In the genomic region with DNA sequence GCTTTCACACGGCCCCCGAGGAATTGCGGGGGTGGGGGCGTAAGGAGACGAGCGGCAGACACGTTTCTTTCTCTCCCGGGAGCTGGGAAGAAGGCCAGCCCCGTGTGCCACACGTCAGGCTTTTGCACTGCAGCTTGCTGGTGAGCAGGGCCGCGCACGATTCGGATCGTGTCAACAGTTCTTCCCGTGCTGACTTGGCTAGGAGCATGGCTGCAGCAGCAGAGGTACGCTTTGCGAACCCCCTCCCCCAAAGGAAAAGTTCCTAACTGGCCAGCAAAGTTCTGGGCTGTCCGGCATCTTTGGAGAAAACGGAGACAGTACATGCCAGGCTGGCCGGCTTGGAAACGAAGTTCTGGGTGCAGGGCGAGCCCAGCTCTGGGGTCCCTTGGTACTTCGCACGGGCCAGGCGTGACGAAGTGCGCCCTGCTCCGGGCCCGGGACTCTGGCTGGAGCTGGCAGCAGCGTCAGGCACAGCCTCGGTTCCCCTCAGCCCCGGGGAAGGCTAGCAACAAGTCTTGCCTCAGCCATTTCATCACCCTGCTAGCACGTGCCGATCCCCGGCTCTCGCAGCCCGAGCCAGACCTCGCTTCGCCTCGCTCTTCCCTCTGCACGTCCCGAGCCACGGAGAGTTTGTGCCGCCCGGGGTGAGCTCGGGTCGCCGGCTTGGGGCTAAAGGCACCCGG, we compare ENCODE assay signal across 9 mouse cellular contexts. TPM values are rescaled to one million over a fixed set of nuclear protein-coding genes. Genes with fewer than 3 reads are reported as not detected.
A peak's percentile ranks its signal among the peaks of the same experiment; 100 is the strongest.
DNase-seq lines count a peak whose midpoint lies in the region; ATAC-seq and TF ChIP-seq lines count a peak whose summit lies in the region.
"Had no signal": no experiment of that assay in that cellular context is flagged by ENCODE, and none has a peak within 500 bp of the region (broad histone marks: within the 10 kb centered on the region; RNA-seq: fewer than 3 reads in every experiment).

No protein-coding gene starts in this region.

- WGBS in embryonic facial prominence, embryonic 11.5 days = under 1% methylated on average over 45 of the region's 50 CpGs
- under 1% methylated on average over 50 of the region's 50 CpGs for WGBS in intestine, postnatal 0 days
- WGBS in liver, embryonic 11.5 days = under 1% methylated on average over 50 of the region's 50 CpGs
- WGBS in midbrain, postnatal 0 days = under 1% methylated on average over 48 of the region's 50 CpGs

- peaks cover 55% of the 10 kb centered on the region for H3K27me3 ChIP-seq in erythroblast, embryonic 14.5 days (ENCODE audit: control insufficient read depth)
- peaks cover 28% of the 10 kb centered on the region for H3K27me3 ChIP-seq in embryonic facial prominence, embryonic 11.5 days (ENCODE audit: control insufficient read depth, insufficient read depth, low read length)
- H3K27me3 ChIP-seq in intestine, postnatal 0 days (replicated peaks; ENCODE audit: control insufficient read depth, insufficient read depth, low read length) = peaks cover 8% of the 10 kb centered on the region; the same call in 1 of the 2 replicates
- H3K27me3 ChIP-seq in liver, embryonic 11.5 days (replicated peaks; ENCODE audit: control insufficient read depth, insufficient read depth, low read length) = peaks cover 39% of the 10 kb centered on the region
- peaks cover 13% of the 10 kb centered on the region for H3K27me3 ChIP-seq in midbrain, postnatal 0 days (ENCODE audit: insufficient read depth, low read length)

- no peaks in the 10 kb centered on the region for H3K36me3 ChIP-seq in erythroblast, embryonic 14.5 days (ENCODE audit: control insufficient read depth)
- no peaks in the 10 kb centered on the region for H3K36me3 ChIP-seq in embryonic facial prominence, embryonic 11.5 days (replicated peaks; ENCODE audit: control insufficient read depth, insufficient read depth, low read depth, low read length)
- 0 out of 2 replicates have a peak, but pooled peaks cover 3% of the 10 kb centered on the region for H3K36me3 ChIP-seq in intestine, postnatal 0 days (ENCODE audit: control insufficient read depth, insufficient read depth)
- H3K36me3 ChIP-seq in liver, embryonic 11.5 days (ENCODE audit: control insufficient read depth, insufficient read depth, low read length) = no peaks in the 10 kb centered on the region
- H3K36me3 ChIP-seq in midbrain, postnatal 0 days (ENCODE audit: insufficient read depth, low read length) = no peaks in the 10 kb centered on the region

- H3K4me2 ChIP-seq in embryonic facial prominence, embryonic 11.5 days (ENCODE audit: low read depth, low read length) = peak overlapping the region; percentile 96
- H3K4me2 ChIP-seq in intestine, postnatal 0 days (replicated peaks; ENCODE audit: low read depth) = peak overlapping the region; percentile 94
- H3K4me2 ChIP-seq in liver, embryonic 11.5 days = peak overlapping the region; percentile 94
- peak overlapping the region; percentile 94 for H3K4me2 ChIP-seq in midbrain, postnatal 0 days (ENCODE audit: low read depth, low read length, poor library complexity, severe bottlenecking)

- no peak overlapping the region for H3K27ac ChIP-seq in embryonic facial prominence, embryonic 11.5 days (replicated peaks; ENCODE audit: low read depth, low read length)
- H3K27ac ChIP-seq in intestine, postnatal 0 days (ENCODE audit: low read depth, low read length) = 0 out of 2 replicates have a peak overlapping the region, but pooled peaks have one; percentile 21
- H3K27ac ChIP-seq in liver, embryonic 11.5 days (ENCODE audit: low read depth, low read length) = no peak overlapping the region
- H3K27ac ChIP-seq in midbrain, postnatal 0 days (ENCODE audit: low read depth, low read length) = no peak overlapping the region
- H3K27ac ChIP-seq: macrophage had no signal

- peak overlapping the region; percentile 41 for H3K4me3 ChIP-seq in erythroblast, embryonic 14.5 days (replicated peaks)
- H3K4me3 ChIP-seq in embryonic facial prominence, embryonic 11.5 days (ENCODE audit: low read depth, low read length) = peak overlapping the region; percentile 55
- peak overlapping the region; percentile 56 for H3K4me3 ChIP-seq in intestine, postnatal 0 days (ENCODE audit: low read depth, low read length)
- H3K4me3 ChIP-seq in liver, embryonic 11.5 days (ENCODE audit: low read depth, low read length) = peak overlapping the region; percentile 62
- peak overlapping the region; percentile 60 for H3K4me3 ChIP-seq in midbrain, postnatal 0 days (ENCODE audit: low read depth, low read length)

- no peak for ATAC-seq in erythroblast, adult 5-6 weeks (replicated peaks; ENCODE audit: low FRiP score, poor library complexity, severe bottlenecking)
- ATAC-seq in embryonic facial prominence, embryonic 11.5 days (replicated peaks; ENCODE audit: insufficient number of reproducible peaks, low FRiP score, low TSS enrichment, low read depth) = peak; percentile 58
- peak; percentile 50 for ATAC-seq in intestine, postnatal 0 days
- peak; percentile 46 for ATAC-seq in liver, embryonic 11.5 days (replicated peaks; ENCODE audit: low FRiP score)
- ATAC-seq in midbrain, postnatal 0 days (ENCODE audit: low FRiP score) = peak; percentile 73

- TF ChIP-seq CTCF in intestine, postnatal 0 days (IDR thresholded peaks at IDR 0.05; ENCODE audit: low read depth) = no peak
- TF ChIP-seq CTCF in midbrain, postnatal 0 days (IDR thresholded peaks at IDR 0.05) = no peak

- peak overlapping the region; percentile 48 for H3K9ac ChIP-seq in embryonic facial prominence, embryonic 11.5 days (replicated peaks; ENCODE audit: low read length)
- peak overlapping the region; percentile 48 for H3K9ac ChIP-seq in intestine, postnatal 0 days (ENCODE audit: low read depth, low read length)
- peak overlapping the region; percentile 68 for H3K9ac ChIP-seq in liver, embryonic 11.5 days (ENCODE audit: low read depth, low read length)
- H3K9ac ChIP-seq in midbrain, postnatal 0 days (replicated peaks; ENCODE audit: low read length, poor library complexity, severe bottlenecking) = peak overlapping the region; percentile 51

- DNase-seq in embryonic facial prominence, embryonic 11.5 days (ENCODE audit: low spot score) = peak; percentile 56
- DNase-seq in heart, adult 18-20 months = peak; percentile 70 to 78
- DNase-seq in liver, embryonic 11.5 days (ENCODE audit: low spot score) = peak; percentile 72
- peak; percentile 34 for DNase-seq in midbrain, postnatal 0 days (ENCODE audit: low spot score)
- peak; percentile 61 for DNase-seq in thymus, postnatal 4 days

- no peaks in the 10 kb centered on the region for H3K9me3 ChIP-seq in erythroblast, embryonic 14.5 days (ENCODE audit: control insufficient read depth, low read length)
- H3K9me3 ChIP-seq in embryonic facial prominence, embryonic 11.5 days (replicated peaks; ENCODE audit: control insufficient read depth, low read length) = no peaks in the 10 kb centered on the region
- no peaks in the 10 kb centered on the region for H3K9me3 ChIP-seq in intestine, postnatal 0 days (ENCODE audit: control insufficient read depth)
- no peaks in the 10 kb centered on the region for H3K9me3 ChIP-seq in liver, embryonic 11.5 days (ENCODE audit: control insufficient read depth, low read length)
- H3K9me3 ChIP-seq in midbrain, postnatal 0 days (ENCODE audit: low read length) = no peaks in the 10 kb centered on the region

- H3K4me1 ChIP-seq in erythroblast, embryonic 14.5 days (ENCODE audit: control insufficient read depth) = peaks cover 15% of the 10 kb centered on the region
- peaks cover 5% of the 10 kb centered on the region for H3K4me1 ChIP-seq in embryonic facial prominence, embryonic 11.5 days (ENCODE audit: control insufficient read depth, insufficient read depth, low read length)
- H3K4me1 ChIP-seq in intestine, postnatal 0 days (replicated peaks; ENCODE audit: control insufficient read depth, insufficient read depth, low read length) = peaks cover 3% of the 10 kb centered on the region; the same call in 1 of the 2 replicates
- H3K4me1 ChIP-seq in liver, embryonic 11.5 days (replicated peaks; ENCODE audit: control insufficient read depth, insufficient read depth, low read length) = peaks cover 14% of the 10 kb centered on the region
- H3K4me1 ChIP-seq in midbrain, postnatal 0 days (ENCODE audit: insufficient read depth, low read length) = 0 out of 2 replicates have a peak, but pooled peaks cover 3% of the 10 kb centered on the region

RNA-seq across cellular contexts. Expression of a gene that starts 0.8 kb away (rescaled TPM):
- not detected in 2 replicates for polyA plus RNA-seq in erythroblast, embryonic 14.5 days (2012)
- 0.42 TPM in 1 of 2 replicates, not detected in the other for total RNA-seq in erythroblast, adult 5-6 weeks (2015; ENCODE audit: low replicate concordance)
- 0.17 TPM in 1 of 2 replicates, not detected in the other for total RNA-seq in erythroblast, adult 5-6 weeks (2017; ENCODE audit: low replicate concordance)
- 0.71 and 0.73 TPM in 2 replicates for polyA plus RNA-seq in embryonic facial prominence, embryonic 11.5 days (2014; fragmentation: Nextera tagmentation; extraction: Ambion mirVana)
- 10 to 100 TPM; 11.4 to 14.5 TPM for total RNA-seq in heart, adult 18-20 months (2021)
- 8.8 and 9.4 TPM in 2 replicates for polyA plus RNA-seq in intestine, postnatal 0 days (2015; fragmentation: Nextera tagmentation; extraction: Ambion mirVana)
- polyA plus RNA-seq in liver, embryonic 11.5 days (2014; fragmentation: Nextera tagmentation; extraction: Ambion mirVana) = 1.6 and 2.3 TPM in 2 replicates
- 2.1 and 3.2 TPM in 2 replicates for total RNA-seq in midbrain, postnatal 0 days (2014; rRNA removed)
- polyA plus RNA-seq in midbrain, postnatal 0 days (2015; fragmentation: Nextera tagmentation; extraction: Ambion mirVana) = 0.74 and 0.79 TPM in 2 replicates
- polyA plus RNA-seq: macrophage had no signal
